Mouse (Mus musculus) lung, embryonic 14.5 days (tissue): ENCODE measurements at regions not wholly inside any gene's neighbourhood (a gene's known extent, or its start where the extent isn't known, plus 50 kb on each side); places are given as distances from the start of the nearest gene placed in this dataset.

Source experiments
- ATAC-seq: fragments of 200-750 bp; cut with Nextera tagmentation; 2 replicates; pipeline ENCODE4 v1.8.0; 2017; ENCODE audit warnings: mild to moderate bottlenecking, moderate TSS enrichment, moderate library complexity; ENCODE audit not compliant: insufficient read depth
- DNase-seq: peaks from one replicate; pipeline ENCODE4 v3.0.0-alpha.2; 2015
- H3K27ac ChIP-seq: fragments of 300-500 bp; sonication (generic); 2 replicates; pipeline ENCODE4 v1.5.1; 2014; ENCODE audit warnings: low read depth, mild to moderate bottlenecking, moderate library complexity
- H3K27me3 ChIP-seq: fragments of 300-500 bp; sonication (generic); 2 replicates; pipeline ENCODE4 v1.6.1; 2014; ENCODE audit warnings: low read length, control low read depth; ENCODE audit not compliant: insufficient read depth
- H3K36me3 ChIP-seq: fragments of 300-500 bp; sonication (generic); 2 replicates; pipeline ENCODE4 v1.6.1; 2014; ENCODE audit warnings: control low read depth; ENCODE audit not compliant: insufficient read depth
- H3K4me1 ChIP-seq: fragments of 300-500 bp; sonication (generic); 2 replicates; pipeline ENCODE4 v1.6.1; 2014; ENCODE audit warnings: antibody characterized with exemption, control low read depth; ENCODE audit not compliant: insufficient read depth
- H3K4me2 ChIP-seq: fragments of 300-500 bp; sonication (generic); 2 replicates; pipeline ENCODE4 v1.6.1; 2014; ENCODE audit warnings: mild to moderate bottlenecking
- H3K4me3 ChIP-seq: fragments of 300-500 bp; sonication (generic); 2 replicates; pipeline ENCODE4 v1.5.1; 2014; ENCODE audit warnings: low read depth, low read length
- H3K9ac ChIP-seq: fragments of 300-500 bp; sonication (generic); 2 replicates; pipeline ENCODE4 v1.6.1; 2014
- H3K9me3 ChIP-seq: fragments of 300-500 bp; sonication (generic); 2 replicates; pipeline ENCODE4 v1.6.1; 2016; ENCODE audit warnings: low read depth, low read length, control low read depth
- CTCF ChIP-seq: IDR thresholded peaks from 2 replicates; pipeline ENCODE4 v1.5.1; 2016; ENCODE audit warnings: antibody characterized with exemption, low read depth
- WGBS: fragments of 180-500 bp; shearing (Covaris S2); extraction: QIAGEN DNeasy Blood & Tissue Kit; methylation state at CpG from one replicate; pipeline ENCODE4 v1.1.7; 2014; 5-methylcytosine and 5-hydroxymethylcytosine counted together

GRCm38 (mm10) chr3:128565386-128565785 is 634.3 kb upstream of the Pitx2 start:
- ATAC-seq (peak; percentile 44; the same call in 1 of the 2 replicates), DNase-seq (peak; percentile 42)
- Histone ChIP-seq H3K9ac (no peak overlapping the region), H3K4me1 (no peaks in the 10 kb centered on the region), H3K27ac (no peak overlapping the region), H3K4me2 (no peak overlapping the region), H3K27me3 (no peaks in the 10 kb centered on the region), H3K4me3 (no peak overlapping the region), H3K36me3 (no peaks in the 10 kb centered on the region), H3K9me3 (no peaks in the 10 kb centered on the region)
- WGBS = 43% methylated on average over 8 of the region's 8 CpGs
- no peak for TF ChIP-seq CTCF

- Histone ChIP-seq H3K9me3 (no peaks in the 10 kb centered on the region), H3K9ac (no peak overlapping the region), H3K36me3 (no peaks in the 10 kb centered on the region), H3K27me3 (no peaks in the 10 kb centered on the region), H3K4me2 (no peak overlapping the region), H3K27ac (peak overlapping the region; percentile 36; the same call in 1 of the 2 replicates), H3K4me3 (no peak overlapping the region), H3K4me1 (no peaks in the 10 kb centered on the region)
- ATAC-seq = peak; percentile 93
- WGBS = 46% methylated on average over 9 of the region's 9 CpGs
- no peak for TF ChIP-seq CTCF
- DNase-seq = peak; percentile 94
Observed at GRCm38 (mm10) chr3:128546416-128547327, 650.5 kb upstream of the Fam241a start.

GRCm38 (mm10) chr3:128525427-128525826 is 629.3 kb upstream of the Fam241a start:
- Histone ChIP-seq H3K27me3 (no peaks in the 10 kb centered on the region), H3K9ac (no peak overlapping the region), H3K4me2 (no peak overlapping the region), H3K27ac (no peak overlapping the region), H3K4me3 (no peak overlapping the region), H3K4me1 (0 out of 2 replicates have a peak, but pooled peaks cover 3% of the 10 kb centered on the region), H3K36me3 (no peaks in the 10 kb centered on the region), H3K9me3 (no peaks in the 10 kb centered on the region)
- no peak for TF ChIP-seq CTCF
- ATAC-seq = no peak
- no peak for DNase-seq
- WGBS = 93% methylated on average over 4 of the region's 4 CpGs

- H3K27me3 ChIP-seq = no peaks in the 10 kb centered on the region
- no peaks in the 10 kb centered on the region for H3K36me3 ChIP-seq
- no peak overlapping the region for H3K4me3 ChIP-seq
- no peaks in the 10 kb centered on the region for H3K9me3 ChIP-seq
- WGBS = 35% methylated on average over 7 of the region's 7 CpGs
- no peak for TF ChIP-seq CTCF
- DNase-seq (peak; percentile 71), ATAC-seq (peak; percentile 90)
- H3K4me2 ChIP-seq = peak overlapping the region; percentile 57; the same call in 1 of the 2 replicates
- 0 out of 2 replicates have a peak, but pooled peaks cover 4% of the 10 kb centered on the region for H3K4me1 ChIP-seq
- no peak overlapping the region for H3K9ac ChIP-seq
- H3K27ac ChIP-seq = no peak overlapping the region; the same call in 1 of the 2 replicates
Observed at GRCm38 (mm10) chr3:128520671-128521103, 624.6 kb upstream of the Fam241a start.

- peak; percentile 45; the same call in 1 of the 2 replicates for ATAC-seq
- Histone ChIP-seq H3K27me3 (no peaks in the 10 kb centered on the region), H3K9me3 (no peaks in the 10 kb centered on the region), H3K4me3 (peak overlapping the region; percentile 3; the same call in 1 of the 2 replicates), H3K27ac (no peak overlapping the region; the same call in 1 of the 2 replicates), H3K36me3 (no peaks in the 10 kb centered on the region), H3K4me2 (peak overlapping the region; percentile 57), H3K9ac (no peak overlapping the region), H3K4me1 (0 out of 2 replicates have a peak, but pooled peaks cover 4% of the 10 kb centered on the region)
- DNase-seq = peak; percentile 55
- no peak for TF ChIP-seq CTCF
- 28% methylated on average over 6 of the region's 6 CpGs for WGBS
Observed at GRCm38 (mm10) chr3:128519913-128520316, 623.8 kb upstream of the Fam241a start.

- Histone ChIP-seq H3K9ac (no peak overlapping the region), H3K4me2 (no peak overlapping the region), H3K9me3 (no peaks in the 10 kb centered on the region), H3K27me3 (no peaks in the 10 kb centered on the region), H3K27ac (no peak overlapping the region), H3K4me3 (no peak overlapping the region), H3K36me3 (no peaks in the 10 kb centered on the region), H3K4me1 (0 out of 2 replicates have a peak, but pooled peaks cover 4% of the 10 kb centered on the region)
- peak; percentile 21; the same call in 1 of the 2 replicates for ATAC-seq
- TF ChIP-seq CTCF = no peak
- 35% methylated on average over 4 of the region's 4 CpGs for WGBS
- peak; percentile 85 for DNase-seq
Observed at GRCm38 (mm10) chr3:128518806-128519205, 622.7 kb upstream of the Fam241a start.

GRCm38 (mm10) chr3:128471111-128471510 is 575.0 kb upstream of the Fam241a start:
- no peaks in the 10 kb centered on the region for H3K27me3 ChIP-seq
- WGBS = 45% methylated on average over 3 of the region's 3 CpGs
- TF ChIP-seq CTCF = peak; percentile 57

More at GRCm38 (mm10) chr3:128471111-128471510, 575.0 kb upstream of the Fam241a start:
- Histone ChIP-seq H3K36me3 (no peaks in the 10 kb centered on the region), H3K9me3 (no peaks in the 10 kb centered on the region), H3K9ac (no peak overlapping the region), H3K4me1 (no peaks in the 10 kb centered on the region), H3K4me3 (no peak overlapping the region), H3K4me2 (no peak overlapping the region), H3K27ac (no peak overlapping the region)
- DNase-seq (peak; percentile 60), ATAC-seq (no peak)
